Mouse (Mus musculus): ENCODE data around the gene Lrrc55. TPM values are rescaled to one million over a fixed set of nuclear protein-coding genes. Genes with fewer than 3 reads are reported as not detected.
"Not testable (repeated sequence)": the region's sequence is repeated elsewhere in the genome, so short reads cannot be mapped to it uniquely, and the experiment has no call there.

The Lrrc55 gene
- 15.2 and 15.8 TPM in 2 replicates for polyA plus RNA-seq (2015; fragmentation: Nextera tagmentation; extraction: Ambion mirVana)

DNA sequence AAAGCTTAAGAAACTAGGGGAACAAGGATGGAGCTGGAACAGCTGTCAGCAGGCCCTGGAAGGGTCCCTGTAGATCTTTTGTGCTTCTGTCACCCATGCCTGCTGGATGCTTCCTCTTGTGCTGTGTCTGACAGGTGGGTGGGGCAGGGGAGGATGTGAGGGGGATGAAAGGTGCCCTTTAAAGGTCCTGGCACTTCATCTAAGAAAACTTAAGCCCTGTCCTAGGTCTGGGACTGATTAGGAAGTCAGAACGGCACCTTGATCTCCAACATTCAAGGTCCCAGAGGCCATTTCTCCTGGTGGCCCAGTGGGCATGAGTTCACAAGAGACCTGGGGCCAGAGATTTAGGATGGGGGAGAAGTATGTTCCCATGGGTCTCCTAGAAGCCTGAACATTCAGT lies at the start of gene Lrrc55:
Gene Lrrc55, minus strand, starts transcription at position 297 of the 400 bp plus-strand sequence.
- WGBS: 95% methylated on average over 1 of the region's 1 CpGs

GRCm38 (mm10) chr2:85246506-85247082 lies 49.6 kb upstream of the Lrrc55 start:
- Histone ChIP-seq H3K4me1 (ENCODE audit: control insufficient read depth, insufficient read depth, low read length) (no peaks in the 10 kb centered on the region), H3K36me3 (ENCODE audit: control insufficient read depth, insufficient read depth, low read length) (no peaks in the 10 kb centered on the region), H3K4me2 (ENCODE audit: low read length) (no peak overlapping the region), H3K27me3 (ENCODE audit: control insufficient read depth, insufficient read depth, low read depth, low read length) (no peaks in the 10 kb centered on the region), H3K9me3 (replicated peaks; ENCODE audit: control insufficient read depth, low read length, poor library complexity, severe bottlenecking) (no peaks in the 10 kb centered on the region), H3K4me3 (ENCODE audit: low read depth, low read length) (no peak overlapping the region), H3K9ac (ENCODE audit: low read depth, low read length) (no peak overlapping the region), H3K27ac (ENCODE audit: low read length) (no peak overlapping the region)
- peak; percentile 79 for ATAC-seq
- WGBS: 9% methylated on average over 4 of the region's 4 CpGs

More for the DNA sequence above, at the start of gene Lrrc55:
- ATAC-seq: no peak
- Histone ChIP-seq H3K27me3 (ENCODE audit: control insufficient read depth, insufficient read depth, low read depth, low read length) (no peaks in the 10 kb centered on the region), H3K9ac (ENCODE audit: low read depth, low read length) (peak within 1 kb of the TSS; percentile 73), H3K27ac (ENCODE audit: low read length) (peak within 1 kb of the TSS; percentile 81), H3K4me1 (ENCODE audit: control insufficient read depth, insufficient read depth, low read length) (peaks cover 13% of the 10 kb centered on the region), H3K36me3 (ENCODE audit: control insufficient read depth, insufficient read depth, low read length) (peaks cover 3% of the 10 kb centered on the region), H3K9me3 (replicated peaks; ENCODE audit: control insufficient read depth, low read length, poor library complexity, severe bottlenecking) (no peaks in the 10 kb centered on the region), H3K4me3 (ENCODE audit: low read depth, low read length) (peak within 1 kb of the TSS; percentile 57), H3K4me2 (ENCODE audit: low read length) (peak within 1 kb of the TSS; percentile 65)

GRCm38 (mm10) chr2:85245737-85246136 lies 48.7 kb upstream of the Lrrc55 start:
- Histone ChIP-seq H3K4me3 (ENCODE audit: low read depth, low read length) (no peak overlapping the region), H3K9me3 (replicated peaks; ENCODE audit: control insufficient read depth, low read length, poor library complexity, severe bottlenecking) (no peaks in the 10 kb centered on the region), H3K27me3 (ENCODE audit: control insufficient read depth, insufficient read depth, low read depth, low read length) (no peaks in the 10 kb centered on the region), H3K9ac (ENCODE audit: low read depth, low read length) (no peak overlapping the region), H3K36me3 (ENCODE audit: control insufficient read depth, insufficient read depth, low read length) (no peaks in the 10 kb centered on the region), H3K4me2 (ENCODE audit: low read length) (no peak overlapping the region), H3K27ac (ENCODE audit: low read length) (no peak overlapping the region), H3K4me1 (ENCODE audit: control insufficient read depth, insufficient read depth, low read length) (no peaks in the 10 kb centered on the region)
- no peak for ATAC-seq
- WGBS: 82% methylated on average over 5 of the region's 5 CpGs

- Histone ChIP-seq H3K4me2 (ENCODE audit: low read length) (no peak overlapping the region), H3K27me3 (ENCODE audit: control insufficient read depth, insufficient read depth, low read depth, low read length) (no peaks in the 10 kb centered on the region), H3K36me3 (ENCODE audit: control insufficient read depth, insufficient read depth, low read length) (no peaks in the 10 kb centered on the region), H3K4me1 (ENCODE audit: control insufficient read depth, insufficient read depth, low read length) (no peaks in the 10 kb centered on the region), H3K27ac (ENCODE audit: low read length) (no peak overlapping the region), H3K9me3 (replicated peaks; ENCODE audit: control insufficient read depth, low read length, poor library complexity, severe bottlenecking) (no peaks in the 10 kb centered on the region), H3K9ac (ENCODE audit: low read depth, low read length) (no peak overlapping the region), H3K4me3 (ENCODE audit: low read depth, low read length) (no peak overlapping the region)
- 0 out of 2 replicates have a peak, but pooled peaks have one; percentile 17 for ATAC-seq
- WGBS: 66% methylated on average over 4 of the region's 4 CpGs
These were observed 41.2 kb upstream of the Lrrc55 start for GRCm38 (mm10) chr2:85238068-85238667.

GRCm38 (mm10) chr2:85237231-85237630 lies 40.2 kb upstream of the Lrrc55 start:
- H3K9me3 ChIP-seq (replicated peaks; ENCODE audit: control insufficient read depth, low read length, poor library complexity, severe bottlenecking); H3K9ac ChIP-seq (ENCODE audit: low read depth, low read length); H3K27me3 ChIP-seq (ENCODE audit: control insufficient read depth, insufficient read depth, low read depth, low read length); H3K4me1 ChIP-seq (ENCODE audit: control insufficient read depth, insufficient read depth, low read length); H3K27ac ChIP-seq (ENCODE audit: low read length); ATAC-seq; H3K4me3 ChIP-seq (ENCODE audit: low read depth, low read length); H3K36me3 ChIP-seq (ENCODE audit: control insufficient read depth, insufficient read depth, low read length); H3K4me2 ChIP-seq (ENCODE audit: low read length): not testable (repeated sequence)
- WGBS: 88% methylated on average over 2 of the region's 2 CpGs

DNA sequence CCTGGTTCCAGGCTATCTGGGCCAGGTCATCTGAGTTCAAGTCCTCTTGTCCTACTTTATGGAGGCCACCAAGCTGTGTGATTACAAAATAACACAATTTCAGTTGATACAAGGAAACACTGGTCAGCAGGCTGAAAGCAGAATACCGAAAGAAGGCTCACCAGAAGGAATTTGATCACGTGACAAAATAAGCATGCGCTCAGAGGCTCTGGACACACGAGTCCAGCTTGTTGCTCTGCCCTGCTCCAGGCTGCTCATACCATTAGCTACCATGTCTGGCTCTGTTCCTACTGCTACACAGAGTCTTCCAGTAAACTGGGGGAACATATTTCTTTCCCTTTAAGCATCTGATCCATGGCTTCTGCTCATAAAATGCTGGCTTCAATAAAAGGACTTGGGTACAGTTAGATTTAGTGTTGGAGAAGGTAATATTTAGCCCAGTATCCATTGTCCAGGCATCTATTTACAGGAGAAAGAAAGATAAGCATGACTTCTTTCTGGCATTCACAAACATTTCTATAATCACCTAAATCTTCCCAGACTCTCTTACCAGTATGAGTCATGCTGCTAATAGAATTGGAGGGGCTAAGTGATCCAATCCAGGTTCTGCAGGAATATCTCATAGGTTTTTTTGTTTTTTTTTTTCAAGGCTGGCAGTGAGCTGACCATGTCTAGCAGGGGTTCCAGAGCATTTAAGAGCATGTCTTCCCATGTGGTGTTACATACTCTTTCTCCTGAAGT lies 33.9 kb upstream of the Lrrc55 start:
- no peak overlapping the region for H3K4me3 ChIP-seq (ENCODE audit: low read depth, low read length)
- H3K9me3 ChIP-seq (replicated peaks; ENCODE audit: control insufficient read depth, low read length, poor library complexity, severe bottlenecking): no peaks in the 10 kb centered on the region
- H3K36me3 ChIP-seq (ENCODE audit: control insufficient read depth, insufficient read depth, low read length): no peaks in the 10 kb centered on the region
- no peak overlapping the region for H3K4me2 ChIP-seq (ENCODE audit: low read length)
- H3K4me1 ChIP-seq (ENCODE audit: control insufficient read depth, insufficient read depth, low read length): no peaks in the 10 kb centered on the region
- 84% methylated on average over 4 of the region's 4 CpGs for WGBS
- ATAC-seq: no peak
- no peaks in the 10 kb centered on the region for H3K27me3 ChIP-seq (ENCODE audit: control insufficient read depth, insufficient read depth, low read depth, low read length)
- no peak overlapping the region for H3K27ac ChIP-seq (ENCODE audit: low read length)
- no peak overlapping the region for H3K9ac ChIP-seq (ENCODE audit: low read depth, low read length)

GRCm38 (mm10) chr2:85229606-85230005 lies 32.6 kb upstream of the Lrrc55 start:
- H3K4me2 ChIP-seq (ENCODE audit: low read length): no peak overlapping the region
- no peaks in the 10 kb centered on the region for H3K27me3 ChIP-seq (ENCODE audit: control insufficient read depth, insufficient read depth, low read depth, low read length)
- H3K36me3 ChIP-seq (ENCODE audit: control insufficient read depth, insufficient read depth, low read length): no peaks in the 10 kb centered on the region
- no peak overlapping the region for H3K27ac ChIP-seq (ENCODE audit: low read length)
- no peaks in the 10 kb centered on the region for H3K4me1 ChIP-seq (ENCODE audit: control insufficient read depth, insufficient read depth, low read length)
- no peak for ATAC-seq
- no peak overlapping the region for H3K9ac ChIP-seq (ENCODE audit: low read depth, low read length)
- WGBS: 62% methylated on average over 3 of the region's 3 CpGs
- H3K9me3 ChIP-seq (replicated peaks; ENCODE audit: control insufficient read depth, low read length, poor library complexity, severe bottlenecking): no peaks in the 10 kb centered on the region
- no peak overlapping the region for H3K4me3 ChIP-seq (ENCODE audit: low read depth, low read length)

- WGBS: 68% methylated on average over 3 of the region's 3 CpGs
These were observed 30.9 kb upstream of the Lrrc55 start for GRCm38 (mm10) chr2:85227816-85228335.

More at GRCm38 (mm10) chr2:85227816-85228335, 30.9 kb upstream of the Lrrc55 start:
- Histone ChIP-seq H3K36me3 (ENCODE audit: control insufficient read depth, insufficient read depth, low read length) (no peaks in the 10 kb centered on the region), H3K27ac (ENCODE audit: low read length) (no peak overlapping the region), H3K9ac (ENCODE audit: low read depth, low read length) (no peak overlapping the region), H3K27me3 (ENCODE audit: control insufficient read depth, insufficient read depth, low read depth, low read length) (no peaks in the 10 kb centered on the region), H3K4me3 (ENCODE audit: low read depth, low read length) (no peak overlapping the region), H3K9me3 (replicated peaks; ENCODE audit: control insufficient read depth, low read length, poor library complexity, severe bottlenecking) (no peaks in the 10 kb centered on the region), H3K4me1 (ENCODE audit: control insufficient read depth, insufficient read depth, low read length) (no peaks in the 10 kb centered on the region; the same call in 1 of the 2 replicates), H3K4me2 (ENCODE audit: low read length) (no peak overlapping the region)
- ATAC-seq: no peak

Data from midbrain, embryonic 16.5 days (tissue).